Mouse (Mus musculus): ENCODE data around the gene Fto. TPM values are rescaled to one million over a fixed set of nuclear protein-coding genes. Genes with fewer than 3 reads are reported as not detected.

Fto gene
- polyA plus RNA-seq, 1 experiment from 2014 or later, result 94.8 TPM

DNA sequence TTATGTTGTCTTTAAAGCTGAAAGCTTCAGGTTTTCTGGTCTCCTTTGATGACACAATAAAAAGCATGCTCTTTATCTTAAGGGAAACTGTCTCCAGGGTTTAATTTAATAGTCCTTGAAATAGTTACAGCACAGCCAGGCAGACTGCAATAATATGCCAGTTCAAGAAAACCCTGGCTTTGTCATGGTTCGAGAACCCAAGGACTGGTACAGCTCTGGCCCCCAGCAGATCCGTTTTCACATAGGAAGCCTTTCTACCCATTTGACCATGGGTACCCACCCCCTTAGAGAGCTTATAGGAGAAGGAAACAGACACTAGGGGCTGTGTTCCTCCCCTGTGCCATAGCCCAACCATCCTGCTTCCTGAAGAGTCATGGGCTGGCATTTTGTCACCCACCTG, 332.2 kb downstream of the Fto start:
- H3K4me1 ChIP-seq (ENCODE audit: control insufficient read depth, insufficient read depth, low read length), result peaks cover 3% of the 10 kb centered on the region; the same call in 1 of the 2 replicates
- H3K9ac ChIP-seq (replicated peaks; ENCODE audit: low read length), result no peak overlapping the region
- ATAC-seq (replicated peaks; ENCODE audit: insufficient number of reproducible peaks, low FRiP score, low TSS enrichment, low read depth) (no peak), DNase-seq (ENCODE audit: low spot score) (no peak)
- no peaks in the 10 kb centered on the region for H3K36me3 ChIP-seq (replicated peaks; ENCODE audit: control insufficient read depth, insufficient read depth, low read depth, low read length)
- H3K4me3 ChIP-seq (ENCODE audit: low read depth, low read length), result no peak overlapping the region
- 59% methylated on average over 2 of the region's 2 CpGs for WGBS
- H3K27me3 ChIP-seq (ENCODE audit: control insufficient read depth, insufficient read depth, low read length), result no peaks in the 10 kb centered on the region
- H3K27ac ChIP-seq (replicated peaks; ENCODE audit: low read depth, low read length), result no peak overlapping the region
- no peak overlapping the region for H3K4me2 ChIP-seq (ENCODE audit: low read depth, low read length)
- H3K9me3 ChIP-seq (replicated peaks; ENCODE audit: control insufficient read depth, low read length), result no peaks in the 10 kb centered on the region

DNA sequence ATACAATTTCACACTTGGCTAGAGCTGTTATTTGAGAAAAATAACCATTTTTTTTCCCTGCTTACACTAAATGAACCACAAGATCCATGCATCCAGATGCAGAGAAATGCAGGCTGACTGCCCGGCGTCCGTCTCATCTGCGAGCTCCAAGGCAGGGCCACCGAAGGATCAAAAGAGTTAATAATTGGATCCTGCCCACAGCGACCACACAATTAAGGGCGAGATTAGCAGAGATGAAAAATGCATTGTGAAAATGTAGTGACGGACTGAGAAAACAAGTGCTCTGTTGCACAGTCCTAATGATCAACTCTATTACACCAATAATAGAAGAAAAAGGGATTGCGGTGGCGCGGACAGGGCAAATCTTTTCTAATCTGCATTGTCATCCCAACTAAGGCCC, 334.6 kb downstream of the Fto start:
- no peak overlapping the region for H3K27ac ChIP-seq (replicated peaks; ENCODE audit: low read depth, low read length)
- H3K36me3 ChIP-seq (replicated peaks; ENCODE audit: control insufficient read depth, insufficient read depth, low read depth, low read length), result no peaks in the 10 kb centered on the region
- no peak overlapping the region for H3K4me2 ChIP-seq (ENCODE audit: low read depth, low read length)
- ATAC-seq (replicated peaks; ENCODE audit: insufficient number of reproducible peaks, low FRiP score, low TSS enrichment, low read depth), result no peak
- H3K9me3 ChIP-seq (replicated peaks; ENCODE audit: control insufficient read depth, low read length), result no peaks in the 10 kb centered on the region
- peak; percentile 26 for DNase-seq (ENCODE audit: low spot score)
- peaks cover 3% of the 10 kb centered on the region; the same call in 1 of the 2 replicates for H3K4me1 ChIP-seq (ENCODE audit: control insufficient read depth, insufficient read depth, low read length)
- no peak overlapping the region for H3K4me3 ChIP-seq (ENCODE audit: low read depth, low read length)
- no peaks in the 10 kb centered on the region for H3K27me3 ChIP-seq (ENCODE audit: control insufficient read depth, insufficient read depth, low read length)
- 30% methylated on average over 11 of the region's 11 CpGs for WGBS
- no peak overlapping the region for H3K9ac ChIP-seq (replicated peaks; ENCODE audit: low read length)

DNA sequence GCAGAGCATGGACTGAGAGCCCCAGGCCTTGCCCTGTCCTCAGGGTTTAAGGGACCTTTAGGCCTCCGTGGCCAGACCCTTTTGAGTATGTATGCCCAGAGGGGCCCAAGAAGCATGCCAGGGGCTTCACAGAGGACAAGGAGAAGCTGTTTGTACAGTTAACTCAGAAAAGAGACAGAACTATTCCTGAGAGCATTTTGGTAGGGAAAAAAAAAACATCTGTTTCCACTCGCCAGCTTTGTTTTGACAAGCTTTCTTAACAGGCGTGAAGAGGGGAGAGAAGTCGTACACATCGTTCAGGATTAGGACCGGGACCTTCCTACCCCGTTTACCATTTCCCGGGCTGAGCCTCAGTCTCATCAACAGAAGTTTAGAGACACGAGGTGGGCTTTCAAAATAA, 335.5 kb downstream of the Fto start:
- Histone ChIP-seq H3K4me3 (ENCODE audit: low read depth, low read length) (no peak overlapping the region), H3K4me1 (ENCODE audit: control insufficient read depth, insufficient read depth, low read length) (peaks cover 3% of the 10 kb centered on the region; the same call in 1 of the 2 replicates), H3K27me3 (ENCODE audit: control insufficient read depth, insufficient read depth, low read length) (no peaks in the 10 kb centered on the region), H3K9me3 (replicated peaks; ENCODE audit: control insufficient read depth, low read length) (no peaks in the 10 kb centered on the region), H3K27ac (replicated peaks; ENCODE audit: low read depth, low read length) (no peak overlapping the region), H3K4me2 (ENCODE audit: low read depth, low read length) (no peak overlapping the region), H3K36me3 (replicated peaks; ENCODE audit: control insufficient read depth, insufficient read depth, low read depth, low read length) (no peaks in the 10 kb centered on the region), H3K9ac (replicated peaks; ENCODE audit: low read length) (no peak overlapping the region)
- WGBS, result 9% methylated on average over 9 of the region's 9 CpGs
- ATAC-seq (replicated peaks; ENCODE audit: insufficient number of reproducible peaks, low FRiP score, low TSS enrichment, low read depth) (no peak), DNase-seq (ENCODE audit: low spot score) (peak; percentile 81)

DNA sequence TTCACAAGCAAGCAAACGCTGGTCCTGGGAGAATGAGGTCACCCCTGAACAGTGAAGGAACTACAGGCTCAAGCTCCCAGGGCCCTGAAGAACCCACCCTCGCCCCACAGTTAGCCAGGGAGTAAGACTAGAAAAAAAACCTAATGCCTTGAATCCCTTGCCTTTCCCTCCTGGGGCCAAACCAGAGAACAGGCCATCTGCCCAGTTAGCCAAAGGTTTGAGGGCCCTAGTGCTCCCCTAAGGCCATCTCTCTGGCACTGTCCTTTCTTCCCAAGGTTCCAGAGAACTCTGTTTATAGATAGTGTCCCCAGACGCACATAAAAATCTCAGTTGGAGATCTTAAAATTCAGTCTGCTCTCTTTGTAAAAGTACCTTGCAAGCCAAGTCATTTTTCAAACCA, 340.2 kb downstream of the Fto start:
- no peak for ATAC-seq (replicated peaks; ENCODE audit: insufficient number of reproducible peaks, low FRiP score, low TSS enrichment, low read depth)
- H3K27ac ChIP-seq (replicated peaks; ENCODE audit: low read depth, low read length), result no peak overlapping the region
- 51% methylated on average over 3 of the region's 3 CpGs for WGBS
- DNase-seq (ENCODE audit: low spot score), result no peak
- H3K4me3 ChIP-seq (ENCODE audit: low read depth, low read length), result no peak overlapping the region
- peaks cover 2% of the 10 kb centered on the region; the same call in 1 of the 2 replicates for H3K4me1 ChIP-seq (ENCODE audit: control insufficient read depth, insufficient read depth, low read length)
- H3K9ac ChIP-seq (replicated peaks; ENCODE audit: low read length), result no peak overlapping the region
- no peaks in the 10 kb centered on the region for H3K9me3 ChIP-seq (replicated peaks; ENCODE audit: control insufficient read depth, low read length)
- no peaks in the 10 kb centered on the region for H3K36me3 ChIP-seq (replicated peaks; ENCODE audit: control insufficient read depth, insufficient read depth, low read depth, low read length)
- no peak overlapping the region for H3K4me2 ChIP-seq (ENCODE audit: low read depth, low read length)
- H3K27me3 ChIP-seq (ENCODE audit: control insufficient read depth, insufficient read depth, low read length), result no peaks in the 10 kb centered on the region

DNA sequence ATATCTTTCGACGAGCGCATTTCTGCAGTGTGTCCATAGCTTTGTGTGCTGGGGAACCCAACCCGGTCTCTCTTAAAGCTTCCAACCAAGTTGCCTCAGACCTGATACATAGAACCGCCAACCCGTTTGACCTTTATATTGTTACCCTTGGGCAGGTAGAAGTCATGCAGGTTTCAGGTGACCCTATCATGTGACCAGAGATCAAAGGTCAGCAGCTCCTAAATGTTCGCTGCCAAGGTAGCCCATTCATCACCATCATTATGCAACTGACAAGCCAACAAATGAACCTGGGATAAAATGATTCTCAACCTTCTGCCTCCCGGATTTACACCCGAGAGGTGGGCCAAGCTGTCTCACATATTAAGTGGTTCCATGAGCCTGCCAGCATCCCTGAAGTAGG, 344.1 kb downstream of the Fto start:
- Histone ChIP-seq H3K27ac (replicated peaks; ENCODE audit: low read depth, low read length) (no peak overlapping the region), H3K4me1 (ENCODE audit: control insufficient read depth, insufficient read depth, low read length) (no peaks in the 10 kb centered on the region), H3K4me2 (ENCODE audit: low read depth, low read length) (no peak overlapping the region), H3K4me3 (ENCODE audit: low read depth, low read length) (no peak overlapping the region), H3K36me3 (replicated peaks; ENCODE audit: control insufficient read depth, insufficient read depth, low read depth, low read length) (no peaks in the 10 kb centered on the region), H3K27me3 (ENCODE audit: control insufficient read depth, insufficient read depth, low read length) (no peaks in the 10 kb centered on the region), H3K9ac (replicated peaks; ENCODE audit: low read length) (no peak overlapping the region), H3K9me3 (replicated peaks; ENCODE audit: control insufficient read depth, low read length) (no peaks in the 10 kb centered on the region)
- ATAC-seq (replicated peaks; ENCODE audit: insufficient number of reproducible peaks, low FRiP score, low TSS enrichment, low read depth), result no peak
- DNase-seq (ENCODE audit: low spot score), result no peak
- 79% methylated on average over 9 of the region's 9 CpGs for WGBS

DNA sequence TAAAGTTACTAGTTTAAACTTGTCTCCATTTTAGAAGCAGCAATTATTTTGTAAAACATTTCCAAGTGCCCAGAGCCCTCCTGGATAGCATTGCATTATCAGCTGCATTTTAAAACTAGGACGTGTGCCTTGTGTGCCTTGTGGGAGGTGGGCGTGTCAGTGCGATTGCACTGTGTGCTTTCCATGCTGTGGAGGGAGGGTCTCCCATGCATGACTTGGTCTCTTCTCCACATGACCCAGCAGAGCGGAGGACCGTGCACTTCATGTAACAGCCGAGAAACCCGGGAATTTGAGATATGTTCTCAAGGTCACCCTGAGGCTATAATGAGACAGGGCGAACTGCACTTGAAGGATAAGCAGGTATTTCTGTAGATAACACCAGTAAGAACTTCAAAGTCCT, 347.6 kb downstream of the Fto start:
- H3K9me3 ChIP-seq (replicated peaks; ENCODE audit: control insufficient read depth, low read length), result no peaks in the 10 kb centered on the region
- no peaks in the 10 kb centered on the region for H3K36me3 ChIP-seq (replicated peaks; ENCODE audit: control insufficient read depth, insufficient read depth, low read depth, low read length)
- ATAC-seq (replicated peaks; ENCODE audit: insufficient number of reproducible peaks, low FRiP score, low TSS enrichment, low read depth), result no peak
- H3K9ac ChIP-seq (replicated peaks; ENCODE audit: low read length), result no peak overlapping the region
- H3K27me3 ChIP-seq (ENCODE audit: control insufficient read depth, insufficient read depth, low read length), result no peaks in the 10 kb centered on the region
- WGBS, result 72% methylated on average over 8 of the region's 8 CpGs
- no peak for DNase-seq (ENCODE audit: low spot score)
- H3K4me2 ChIP-seq (ENCODE audit: low read depth, low read length), result no peak overlapping the region
- H3K27ac ChIP-seq (replicated peaks; ENCODE audit: low read depth, low read length), result no peak overlapping the region
- H3K4me1 ChIP-seq (ENCODE audit: control insufficient read depth, insufficient read depth, low read length), result no peaks in the 10 kb centered on the region
- H3K4me3 ChIP-seq (ENCODE audit: low read depth, low read length), result no peak overlapping the region

DNA sequence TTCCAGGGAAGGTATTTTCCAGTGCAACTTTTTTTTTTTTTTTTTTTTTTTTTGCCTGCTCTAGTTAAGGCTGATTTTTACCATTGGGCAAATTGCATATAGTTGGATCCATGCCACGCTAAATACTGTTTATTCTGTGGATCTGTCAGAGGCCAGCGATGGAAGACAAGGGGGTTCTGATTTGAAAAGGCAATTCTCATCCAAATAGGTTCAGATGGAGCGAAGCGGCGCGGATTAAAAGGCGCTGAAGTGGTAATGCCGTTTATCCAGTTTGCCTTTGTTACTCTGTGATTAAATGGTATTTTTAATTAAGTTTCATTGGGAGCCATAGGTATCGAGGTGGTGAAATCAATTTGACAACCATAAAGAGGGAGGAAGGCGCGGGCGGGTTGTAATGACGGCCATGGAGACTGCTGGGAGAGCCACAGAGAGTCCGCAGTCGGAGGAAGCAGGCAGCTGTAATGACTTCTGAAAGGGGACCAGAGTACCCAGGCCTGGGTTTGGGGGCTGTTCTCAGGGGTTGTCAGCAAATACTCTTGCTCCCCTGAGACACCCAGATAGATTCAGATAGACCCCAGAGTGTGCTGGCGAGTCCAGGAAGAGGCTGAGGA, 356.2 kb downstream of the Fto start:
- DNase-seq (ENCODE audit: low spot score) (no peak), ATAC-seq (replicated peaks; ENCODE audit: insufficient number of reproducible peaks, low FRiP score, low TSS enrichment, low read depth) (no peak)
- H3K27ac ChIP-seq (replicated peaks; ENCODE audit: low read depth, low read length), result no peak overlapping the region

DNA sequence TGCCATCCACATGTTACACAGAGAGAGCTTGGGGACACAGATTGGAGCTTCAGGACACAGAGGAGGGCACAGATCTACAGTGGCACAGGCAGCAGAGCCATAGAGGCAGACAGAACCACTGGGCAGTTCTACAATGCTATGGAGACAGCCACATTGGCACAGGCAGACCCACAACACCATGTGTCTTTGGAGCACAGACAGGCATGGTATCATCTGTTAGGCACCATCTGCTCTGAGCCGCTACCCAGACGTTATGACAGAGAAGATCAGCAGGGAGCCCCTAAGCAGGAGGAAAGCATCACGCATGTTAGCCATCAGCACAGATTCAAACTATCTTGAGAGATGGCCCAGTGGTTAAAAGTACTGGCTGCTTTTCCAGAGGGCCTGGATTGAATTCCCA, 363.6 kb downstream of the Fto start:
- DNase-seq (ENCODE audit: low spot score) (no peak), ATAC-seq (replicated peaks; ENCODE audit: insufficient number of reproducible peaks, low FRiP score, low TSS enrichment, low read depth) (no peak)
- H3K9me3 ChIP-seq (replicated peaks; ENCODE audit: control insufficient read depth, low read length), result no peaks in the 10 kb centered on the region
- 74% methylated on average over 3 of the region's 3 CpGs for WGBS
- H3K4me2 ChIP-seq (ENCODE audit: low read depth, low read length), result no peak overlapping the region
- no peaks in the 10 kb centered on the region for H3K4me1 ChIP-seq (ENCODE audit: control insufficient read depth, insufficient read depth, low read length)
- no peak overlapping the region for H3K27ac ChIP-seq (replicated peaks; ENCODE audit: low read depth, low read length)
- no peak overlapping the region for H3K9ac ChIP-seq (replicated peaks; ENCODE audit: low read length)
- no peaks in the 10 kb centered on the region for H3K36me3 ChIP-seq (replicated peaks; ENCODE audit: control insufficient read depth, insufficient read depth, low read depth, low read length)
- H3K4me3 ChIP-seq (ENCODE audit: low read depth, low read length), result no peak overlapping the region
- no peaks in the 10 kb centered on the region for H3K27me3 ChIP-seq (ENCODE audit: control insufficient read depth, insufficient read depth, low read length)

More for the DNA sequence above, 356.2 kb downstream of the Fto start:
- Histone ChIP-seq H3K27me3 (ENCODE audit: control insufficient read depth, insufficient read depth, low read length) (no peaks in the 10 kb centered on the region), H3K9ac (replicated peaks; ENCODE audit: low read length) (no peak overlapping the region), H3K4me2 (ENCODE audit: low read depth, low read length) (no peak overlapping the region), H3K9me3 (replicated peaks; ENCODE audit: control insufficient read depth, low read length) (no peaks in the 10 kb centered on the region), H3K4me1 (ENCODE audit: control insufficient read depth, insufficient read depth, low read length) (no peaks in the 10 kb centered on the region), H3K36me3 (replicated peaks; ENCODE audit: control insufficient read depth, insufficient read depth, low read depth, low read length) (no peaks in the 10 kb centered on the region), H3K4me3 (ENCODE audit: low read depth, low read length) (no peak overlapping the region)
- WGBS, result 89% methylated on average over 16 of the region's 16 CpGs

All from embryonic facial prominence, embryonic 11.5 days (tissue).